Mouse (Mus musculus) embryonic facial prominence, embryonic 15.5 days (tissue): ENCODE data around the gene Gdpd5. TPM values are rescaled to one million over a fixed set of nuclear protein-coding genes. Genes with fewer than 3 reads are reported as not detected.
A peak's percentile ranks its signal among the peaks of the same experiment; 100 is the strongest.

Experiments
- ATAC-seq: fragments of 200-750 bp; cut with Nextera tagmentation; 2 replicates; pipeline ENCODE4 v1.8.0; 2017; ENCODE audit warnings: low read depth, moderate TSS enrichment; ENCODE audit not compliant: insufficient number of reproducible peaks, low FRiP score, low TSS enrichment
- H3K27ac ChIP-seq: fragments of 300-500 bp; sonication (generic); replicated peaks from 2 replicates; pipeline ENCODE4 v1.5.1; 2015; ENCODE audit warnings: mild to moderate bottlenecking, inconsistent platforms
- H3K27me3 ChIP-seq: fragments of 300-500 bp; sonication (generic); 2 replicates; pipeline ENCODE4 v1.6.1; 2015; ENCODE audit warnings: inconsistent platforms
- H3K36me3 ChIP-seq: fragments of 300-500 bp; sonication (generic); 2 replicates; pipeline ENCODE4 v1.6.1; 2015; ENCODE audit warnings: mild to moderate bottlenecking, inconsistent platforms
- H3K4me1 ChIP-seq: fragments of 300-500 bp; sonication (generic); 2 replicates; pipeline ENCODE4 v1.6.1; 2015; ENCODE audit warnings: inconsistent platforms
- H3K4me2 ChIP-seq: fragments of 300-500 bp; sonication (generic); replicated peaks from 2 replicates; pipeline ENCODE4 v1.6.1; 2015; ENCODE audit warnings: mild to moderate bottlenecking, inconsistent platforms
- H3K4me3 ChIP-seq: fragments of 300-500 bp; sonication (generic); replicated peaks from 2 replicates; pipeline ENCODE4 v1.5.1; 2015; ENCODE audit warnings: mild to moderate bottlenecking, inconsistent platforms
- H3K9ac ChIP-seq: fragments of 300-500 bp; sonication (generic); 2 replicates; pipeline ENCODE4 v1.6.1; 2015; ENCODE audit warnings: inconsistent platforms
- H3K9me3 ChIP-seq: fragments of 300-500 bp; sonication (generic); replicated peaks from 2 replicates; pipeline ENCODE4 v1.6.1; 2016; ENCODE audit warnings: inconsistent platforms
- WGBS: fragments of 180-500 bp; shearing (Covaris S2); methylation state at CpG from one replicate; pipeline ENCODE4 v1.1.7; 2015; 5-methylcytosine and 5-hydroxymethylcytosine counted together
- polyA plus RNA-seq: library from polyadenylated mRNA; unstranded; fragments of >200 nt; fragmentation: Nextera tagmentation; extraction: Ambion mirVana; gene quantifications from 2 replicates; pipeline ENCODE4 v1.2.1, GENCODE M21; 2015

Gene Gdpd5
- polyA plus RNA-seq, 1 experiment from 2014 or later = 17.5 TPM

DNA sequence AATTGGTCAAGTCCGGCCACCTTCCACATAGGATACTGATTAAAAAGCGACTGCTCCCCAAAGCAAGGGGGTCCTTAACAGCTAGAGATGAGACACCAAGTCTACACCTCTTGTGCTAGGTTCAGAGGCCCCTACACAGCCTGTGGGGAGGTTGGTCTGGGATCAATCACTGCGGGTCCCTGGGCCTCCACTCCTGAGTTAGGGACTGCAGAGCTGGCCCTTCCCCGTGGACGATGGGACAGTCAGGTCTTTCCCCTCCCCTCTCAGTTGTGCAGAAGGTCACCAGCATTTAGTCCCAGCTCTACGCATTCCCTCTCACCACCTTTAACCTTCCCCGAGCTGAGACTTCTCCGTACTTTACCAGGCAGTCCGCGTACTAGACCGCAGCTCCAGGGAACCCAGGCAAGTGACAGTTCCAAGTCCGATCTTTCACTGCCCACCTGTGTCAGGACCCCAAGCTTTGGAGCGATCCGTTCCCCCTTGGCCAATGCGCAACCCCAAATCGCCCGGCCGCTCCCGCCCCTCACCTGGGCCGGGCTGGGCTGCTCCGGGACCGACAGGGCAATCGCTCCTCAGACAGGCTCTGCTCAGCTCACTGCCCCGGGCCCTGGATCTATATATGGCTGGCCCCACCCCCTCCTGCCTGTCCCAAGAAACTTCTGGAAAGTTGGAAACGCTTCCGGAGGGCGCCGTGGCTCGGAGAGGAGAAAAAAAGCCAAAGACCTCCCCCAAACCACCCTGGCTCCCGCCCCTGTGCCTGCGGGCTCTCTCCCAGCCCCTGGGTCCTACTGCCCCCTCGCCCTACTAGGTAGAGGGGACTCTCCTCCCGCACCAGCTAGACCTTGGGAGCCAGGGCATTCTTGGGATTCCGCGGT is 28.5 kb upstream of the Gdpd5 start, which contains the start of gene Serpinh1:
Gene Serpinh1, minus strand, starts transcription at position 714 of the 875 bp plus-strand sequence.
- peaks cover 20% of the 10 kb centered on the region for H3K36me3 ChIP-seq
- peak within 1 kb of the TSS; percentile 54 for H3K4me3 ChIP-seq
- ATAC-seq = peak; percentile 87
- H3K9ac ChIP-seq = peak within 1 kb of the TSS; percentile 82
- H3K9me3 ChIP-seq = no peaks in the 10 kb centered on the region
- no peaks in the 10 kb centered on the region for H3K27me3 ChIP-seq
- under 1% methylated on average over 35 of the region's 35 CpGs for WGBS
- peak within 1 kb of the TSS; percentile 83 for H3K4me2 ChIP-seq
- H3K27ac ChIP-seq = peak within 1 kb of the TSS; percentile 97
- H3K4me1 ChIP-seq = peaks cover 81% of the 10 kb centered on the region

DNA sequence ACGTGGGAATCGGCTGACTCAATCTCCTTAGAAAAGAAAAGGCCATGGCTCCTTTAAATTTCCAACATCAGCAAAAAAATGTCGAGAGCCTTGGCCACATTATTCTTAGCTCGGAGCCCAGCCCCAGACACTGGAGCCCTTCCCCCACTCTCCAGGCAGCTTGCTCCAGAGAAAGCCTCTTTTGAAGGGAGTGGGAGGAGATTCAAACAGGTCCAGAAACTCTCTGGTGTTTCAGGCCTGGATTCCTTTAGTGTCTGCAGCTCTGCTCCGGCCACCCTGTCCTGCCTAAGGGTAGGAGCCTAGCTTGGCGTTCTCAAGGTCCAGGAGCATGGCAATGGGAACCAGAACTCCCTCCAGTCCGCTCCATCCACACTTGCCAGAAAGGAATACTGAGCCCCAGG is 25.5 kb upstream of the Gdpd5 start:
- ATAC-seq = no peak
- WGBS = 5% methylated on average over 7 of the region's 7 CpGs
- H3K4me1 ChIP-seq = peaks cover 65% of the 10 kb centered on the region
- no peaks in the 10 kb centered on the region for H3K36me3 ChIP-seq
- H3K27ac ChIP-seq = peak overlapping the region; percentile 97
- H3K9ac ChIP-seq = no peak overlapping the region; the same call in 1 of the 2 replicates
- peak overlapping the region; percentile 44 for H3K4me2 ChIP-seq
- peak overlapping the region; percentile 20 for H3K4me3 ChIP-seq
- H3K9me3 ChIP-seq = no peaks in the 10 kb centered on the region
- H3K27me3 ChIP-seq = no peaks in the 10 kb centered on the region

DNA sequence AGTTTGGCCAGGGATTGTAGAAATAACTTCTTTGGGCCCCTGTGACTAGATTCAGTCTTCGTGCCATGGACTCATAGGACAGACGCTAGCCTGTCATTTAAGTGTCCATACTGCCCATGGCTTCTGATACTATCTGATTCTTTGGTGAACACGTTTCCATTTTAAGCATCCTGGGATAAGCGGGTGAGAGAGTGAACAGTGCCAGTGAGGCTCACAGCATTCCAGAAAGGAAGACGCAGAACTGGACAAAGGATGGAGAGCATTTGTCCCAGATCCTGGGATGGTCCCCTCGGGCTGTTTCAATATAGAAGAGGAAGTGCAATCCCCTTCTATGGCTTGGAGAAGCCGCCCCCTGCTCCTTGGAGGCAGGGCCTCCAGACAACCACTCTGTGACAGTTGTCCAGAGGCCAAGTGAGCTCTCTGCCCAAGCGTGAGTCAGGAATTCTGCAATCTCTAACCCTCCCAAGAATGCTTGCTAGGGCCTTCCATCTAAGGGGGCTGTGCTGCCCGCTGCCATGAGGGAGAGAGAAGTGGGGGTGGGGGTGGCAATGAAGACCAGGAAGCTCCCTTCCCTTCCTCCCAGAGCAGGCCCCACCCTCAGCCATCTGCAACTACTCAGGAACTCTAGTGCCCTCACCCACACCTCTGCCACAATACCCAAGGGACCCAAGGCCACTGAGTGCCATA is 24.8 kb upstream of the Gdpd5 start:
- WGBS = 19% methylated on average over 9 of the region's 9 CpGs
- H3K4me2 ChIP-seq = peak overlapping the region; percentile 44
- no peaks in the 10 kb centered on the region for H3K9me3 ChIP-seq
- H3K27me3 ChIP-seq = no peaks in the 10 kb centered on the region
- peak overlapping the region; percentile 97 for H3K27ac ChIP-seq
- H3K4me1 ChIP-seq = peaks cover 65% of the 10 kb centered on the region
- ATAC-seq = no peak
- H3K4me3 ChIP-seq = peak overlapping the region; percentile 20
- no peak overlapping the region; the same call in 1 of the 2 replicates for H3K9ac ChIP-seq
- H3K36me3 ChIP-seq = no peaks in the 10 kb centered on the region

DNA sequence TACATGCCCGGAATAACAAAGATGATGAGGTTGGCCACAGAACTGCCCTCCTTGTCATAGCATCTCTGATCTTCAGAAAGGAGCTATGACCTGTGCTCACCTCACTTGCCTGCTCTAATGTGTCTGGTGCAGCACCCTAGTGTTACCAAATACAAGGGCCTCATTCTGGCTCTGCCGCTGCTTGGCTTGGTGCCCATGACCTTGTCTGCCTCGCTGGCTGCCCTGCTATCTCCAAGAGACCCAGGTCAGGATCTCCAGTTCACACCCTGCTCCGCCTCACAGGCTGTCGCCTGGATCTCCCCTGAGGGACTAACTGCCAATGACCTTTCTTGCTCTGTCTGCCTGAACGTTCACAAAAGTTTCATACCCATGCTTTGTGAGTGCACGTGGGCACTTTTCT is 24.0 kb upstream of the Gdpd5 start:
- WGBS = 53% methylated on average over 7 of the region's 7 CpGs
- H3K4me3 ChIP-seq = no peak overlapping the region
- H3K27me3 ChIP-seq = no peaks in the 10 kb centered on the region
- H3K4me1 ChIP-seq = peaks cover 65% of the 10 kb centered on the region
- no peak for ATAC-seq
- no peaks in the 10 kb centered on the region for H3K36me3 ChIP-seq
- no peak overlapping the region for H3K4me2 ChIP-seq
- H3K9ac ChIP-seq = no peak overlapping the region
- no peaks in the 10 kb centered on the region for H3K9me3 ChIP-seq
- H3K27ac ChIP-seq = peak overlapping the region; percentile 97

GRCm38 (mm10) chr7:99358371-99358770 is 22.8 kb upstream of the Gdpd5 start:
- no peak overlapping the region for H3K4me3 ChIP-seq
- no peak overlapping the region for H3K4me2 ChIP-seq
- no peaks in the 10 kb centered on the region for H3K27me3 ChIP-seq
- no peak overlapping the region for H3K27ac ChIP-seq
- H3K9ac ChIP-seq = no peak overlapping the region
- WGBS = 87% methylated on average over 8 of the region's 8 CpGs
- H3K9me3 ChIP-seq = no peaks in the 10 kb centered on the region
- ATAC-seq = no peak
- H3K4me1 ChIP-seq = peaks cover 62% of the 10 kb centered on the region
- no peaks in the 10 kb centered on the region for H3K36me3 ChIP-seq

GRCm38 (mm10) chr7:99360021-99360802 is 21.0 kb upstream of the Gdpd5 start:
- no peaks in the 10 kb centered on the region for H3K36me3 ChIP-seq
- H3K4me3 ChIP-seq = no peak overlapping the region
- WGBS = 11% methylated on average over 9 of the region's 10 CpGs
- H3K4me2 ChIP-seq = peak overlapping the region; percentile 34
- H3K9me3 ChIP-seq = no peaks in the 10 kb centered on the region
- no peak overlapping the region for H3K9ac ChIP-seq
- no peaks in the 10 kb centered on the region for H3K27me3 ChIP-seq
- H3K4me1 ChIP-seq = peaks cover 53% of the 10 kb centered on the region
- H3K27ac ChIP-seq = peak overlapping the region; percentile 98
- ATAC-seq = peak; percentile 98

DNA sequence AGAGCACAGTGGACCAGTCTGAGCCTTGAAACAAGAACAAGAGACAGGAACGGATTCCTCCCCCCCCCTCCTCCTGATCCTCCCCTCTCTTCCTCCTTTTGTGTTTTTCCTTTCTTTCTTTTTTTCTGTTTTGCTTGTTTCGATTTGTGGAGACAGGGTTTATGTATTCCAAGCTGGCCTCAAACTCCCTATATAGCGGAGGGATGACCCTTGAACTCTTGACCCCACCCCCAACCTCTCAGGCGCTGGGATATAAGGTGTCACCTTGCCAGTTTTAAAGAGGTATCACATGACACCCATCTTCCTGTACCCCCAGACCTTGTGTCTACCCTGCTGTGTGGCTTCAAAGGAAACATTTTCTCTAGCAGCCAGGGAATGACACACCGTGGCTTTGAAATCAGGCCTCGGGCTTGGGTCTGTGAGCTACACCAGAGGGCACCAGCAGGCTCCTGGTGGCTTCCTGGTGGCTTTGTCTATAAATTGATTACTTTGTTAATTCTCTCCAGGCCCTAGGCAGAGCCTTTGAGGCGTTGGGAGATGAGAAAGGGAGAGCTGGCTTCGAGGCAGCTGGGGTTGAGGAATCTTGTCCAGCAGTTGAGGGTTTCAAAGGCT is 20.3 kb upstream of the Gdpd5 start:
- Histone ChIP-seq H3K4me3 (no peak overlapping the region), H3K4me1 (peaks cover 46% of the 10 kb centered on the region), H3K9ac (no peak overlapping the region), H3K9me3 (no peaks in the 10 kb centered on the region), H3K27me3 (no peaks in the 10 kb centered on the region), H3K27ac (peak overlapping the region; percentile 98), H3K36me3 (no peaks in the 10 kb centered on the region), H3K4me2 (peak overlapping the region; percentile 34)
- WGBS = 10% methylated on average over 8 of the region's 8 CpGs
- no peak for ATAC-seq

- H3K4me2 ChIP-seq = no peak overlapping the region
- H3K36me3 ChIP-seq = no peaks in the 10 kb centered on the region
- no peak overlapping the region; the same call in 1 of the 2 replicates for H3K27ac ChIP-seq
- no peaks in the 10 kb centered on the region for H3K27me3 ChIP-seq
- 89% methylated on average over 2 of the region's 2 CpGs for WGBS
- no peak for ATAC-seq
- no peak overlapping the region for H3K9ac ChIP-seq
- H3K9me3 ChIP-seq = no peaks in the 10 kb centered on the region
- H3K4me3 ChIP-seq = no peak overlapping the region
- H3K4me1 ChIP-seq = peaks cover 34% of the 10 kb centered on the region
Measured at GRCm38 (mm10) chr7:99362137-99362536, 19.1 kb upstream of the Gdpd5 start.

GRCm38 (mm10) chr7:99365069-99365468 is 16.1 kb upstream of the Gdpd5 start:
- no peak overlapping the region for H3K4me2 ChIP-seq
- H3K36me3 ChIP-seq = no peaks in the 10 kb centered on the region
- no peaks in the 10 kb centered on the region for H3K9me3 ChIP-seq
- H3K27ac ChIP-seq = 0 out of 2 replicates have a peak overlapping the region, but pooled peaks have one; percentile 17
- WGBS = 0% methylated on average over 5 of the region's 5 CpGs
- H3K27me3 ChIP-seq = no peaks in the 10 kb centered on the region
- H3K4me1 ChIP-seq = peaks cover 18% of the 10 kb centered on the region
- no peak overlapping the region for H3K4me3 ChIP-seq
- ATAC-seq = no peak
- no peak overlapping the region for H3K9ac ChIP-seq

DNA sequence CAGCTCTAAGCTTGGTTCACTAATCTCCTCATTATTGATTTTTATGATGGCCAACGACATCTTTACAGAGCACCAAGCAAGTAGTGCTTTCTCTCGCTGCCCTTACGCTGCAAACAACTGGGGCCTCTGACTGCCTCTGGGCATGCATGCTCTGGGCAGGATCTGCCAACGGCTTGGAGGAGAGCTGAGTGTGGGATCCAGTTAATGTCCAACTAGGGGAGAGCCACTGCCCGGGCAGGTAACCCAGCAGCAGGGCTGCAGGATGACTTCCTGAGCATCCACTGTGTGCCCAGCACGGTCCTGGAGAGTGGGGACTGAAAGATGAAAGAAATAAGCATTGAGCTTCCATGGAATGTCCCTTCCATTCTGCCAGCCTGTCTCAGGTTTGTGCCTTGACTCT is 14.5 kb upstream of the Gdpd5 start:
- H3K4me1 ChIP-seq = peaks cover 9% of the 10 kb centered on the region
- H3K4me2 ChIP-seq = no peak overlapping the region
- WGBS = 63% methylated on average over 6 of the region's 6 CpGs
- H3K9ac ChIP-seq = no peak overlapping the region
- H3K27me3 ChIP-seq = no peaks in the 10 kb centered on the region
- no peaks in the 10 kb centered on the region for H3K9me3 ChIP-seq
- H3K36me3 ChIP-seq = no peaks in the 10 kb centered on the region
- H3K4me3 ChIP-seq = no peak overlapping the region
- H3K27ac ChIP-seq = no peak overlapping the region
- no peak for ATAC-seq
